Mouse (Mus musculus) layer of hippocampus, postnatal 36 days (tissue): ENCODE measurements around the gene Pfkm. TPM values are rescaled to one million over a fixed set of nuclear protein-coding genes. Genes with fewer than 3 reads are reported as not detected.

Source experiments
- DNase-seq, 2 experiments: peaks; one replicate each; pipeline ENCODE4 v3.0.0; 2022
- total RNA-seq, 2 experiments: library from RNA; stranded (reverse); gene quantifications; 2 replicates each; pipeline ENCODE4 v1.2.3; 2021

Pfkm gene
- total RNA-seq, result 100 to 1,000 TPM; 305 to 384 TPM

- no peak for DNase-seq
Measured at GRCm38 (mm10) chr15:98092372-98093120, at the start of gene Pfkm. TSS of gene Pfkm (plus strand) at chr15:98092589.

- no peak for DNase-seq
Measured at GRCm38 (mm10) chr15:98043967-98044366, 48.4 kb upstream of the Pfkm start.

- DNase-seq, result no peak
Measured at GRCm38 (mm10) chr15:98044387-98044786, 48.0 kb upstream of the Pfkm start.

GRCm38 (mm10) chr15:98048918-98049700, 43.3 kb upstream of the Pfkm start:
- DNase-seq, result no peak

- no peak for DNase-seq
Measured at GRCm38 (mm10) chr15:98051685-98052084, 40.7 kb upstream of the Pfkm start.

- peak in 1 of 2 experiments; percentile 18 for DNase-seq
Measured at GRCm38 (mm10) chr15:98055246-98055645, 37.1 kb upstream of the Pfkm start.

- DNase-seq, result no peak
Measured at GRCm38 (mm10) chr15:98065881-98066280, 26.5 kb upstream of the Pfkm start.

- no peak for DNase-seq
Measured at GRCm38 (mm10) chr15:98066602-98067001, 25.8 kb upstream of the Pfkm start.

GRCm38 (mm10) chr15:98067492-98067891, 24.9 kb upstream of the Pfkm start:
- no peak for DNase-seq

GRCm38 (mm10) chr15:98068506-98068905, 23.9 kb upstream of the Pfkm start:
- no peak for DNase-seq

- DNase-seq, result no peak
Measured at GRCm38 (mm10) chr15:98069566-98070245, 22.7 kb upstream of the Pfkm start.

GRCm38 (mm10) chr15:98070376-98070775, 22.0 kb upstream of the Pfkm start:
- no peak for DNase-seq

GRCm38 (mm10) chr15:98074521-98074920, 17.9 kb upstream of the Pfkm start:
- DNase-seq, result no peak

GRCm38 (mm10) chr15:98075034-98075433, 17.4 kb upstream of the Pfkm start:
- no peak for DNase-seq

GRCm38 (mm10) chr15:98076901-98077300, 15.5 kb upstream of the Pfkm start:
- DNase-seq, result no peak

- DNase-seq, result no peak
Measured at GRCm38 (mm10) chr15:98088889-98089288, 3.5 kb upstream of the Pfkm start.

- DNase-seq, result no peak
Measured at GRCm38 (mm10) chr15:98089421-98090183, 2.8 kb upstream of the Pfkm start.

- no peak for DNase-seq
Measured at GRCm38 (mm10) chr15:98091841-98092240, 548 bp upstream of the Pfkm start.

GRCm38 (mm10) chr15:98093121-98094011, 977 bp downstream of the Pfkm start, which contains the start of gene Senp1:
TSS of gene Senp1 (minus strand) at chr15:98093744.
- peak; percentile 88 to 89 for DNase-seq

GRCm38 (mm10) chr15:98094905-98095304, 2.5 kb downstream of the Pfkm start:
- DNase-seq, result no peak

GRCm38 (mm10) chr15:98096957-98097356, 4.6 kb downstream of the Pfkm start:
- DNase-seq, result no peak
